Mouse (Mus musculus): ENCODE measurements around the gene Clcn6. TPM values are rescaled to one million over a fixed set of nuclear protein-coding genes. Genes with fewer than 3 reads are reported as not detected.

Gene Clcn6
- polyA plus RNA-seq, 1 experiment from 2014 or later = 5.4 TPM

DNA sequence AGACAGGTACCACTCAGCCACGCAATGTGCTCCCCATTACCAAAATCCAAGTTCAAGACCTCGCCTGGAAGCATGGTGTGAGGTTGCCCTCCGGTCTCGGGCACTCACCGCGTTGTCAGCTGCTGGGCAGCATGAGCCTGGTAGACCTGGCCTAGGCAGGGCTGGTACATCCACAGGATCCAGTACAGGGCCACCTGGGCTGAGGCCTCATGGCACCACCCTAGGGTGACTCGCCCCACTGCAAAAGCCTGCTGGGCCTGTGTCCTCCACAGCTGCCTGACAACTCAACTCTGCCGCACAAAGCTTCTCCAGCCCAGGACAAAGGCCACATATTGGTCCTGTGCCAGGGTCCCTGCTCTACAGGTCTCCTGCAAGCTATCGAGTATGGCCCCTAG lies 22.5 kb upstream of the Clcn6 start:
- no peaks in the 10 kb centered on the region for H3K27me3 ChIP-seq (ENCODE audit: control insufficient read depth, insufficient read depth, low read length)
- H3K4me1 ChIP-seq (ENCODE audit: control insufficient read depth in 2 of 2, insufficient read depth in 2 of 2, low read length in 2 of 2) = peaks cover 8 to 12% of the 10 kb centered on the region in 2 experiments; a peak in 2 of 4 replicates
- no peak overlapping the region for H3K4me2 ChIP-seq (ENCODE audit: low read length)
- no peak overlapping the region for H3K9ac ChIP-seq (ENCODE audit: low read length)
- peaks cover 31% of the 10 kb centered on the region for H3K36me3 ChIP-seq (ENCODE audit: control insufficient read depth, insufficient read depth, low read length)
- WGBS = 78% methylated on average over 9 of the region's 9 CpGs
- no peak overlapping the region for H3K27ac ChIP-seq (replicated peaks in 1 of 2; ENCODE audit: control insufficient read depth in 1 of 2, insufficient read depth in 1 of 2, low read depth in 2 of 2, low read length in 2 of 2)
- H3K9me3 ChIP-seq (ENCODE audit: control insufficient read depth, low read length) = no peaks in the 10 kb centered on the region
- H3K4me3 ChIP-seq (ENCODE audit: control insufficient read depth in 1 of 2, insufficient read depth in 1 of 2, low read depth in 1 of 2, low read length in 2 of 2) = no peak overlapping the region
- ATAC-seq (ENCODE audit: insufficient number of reproducible peaks, insufficient read depth, low FRiP score, low read depth) = no peak

GRCm38 (mm10) chr4:148060120-148061085 lies 21.8 kb upstream of the Clcn6 start:
- Histone ChIP-seq H3K27me3 (ENCODE audit: control insufficient read depth, insufficient read depth, low read length) (no peaks in the 10 kb centered on the region), H3K9me3 (ENCODE audit: control insufficient read depth, low read length) (no peaks in the 10 kb centered on the region), H3K4me1 (ENCODE audit: control insufficient read depth in 2 of 2, insufficient read depth in 2 of 2, low read length in 2 of 2) (peaks cover 8 to 10% of the 10 kb centered on the region in 2 experiments; a peak in 2 of 4 replicates), H3K36me3 (ENCODE audit: control insufficient read depth, insufficient read depth, low read length) (peaks cover 38% of the 10 kb centered on the region), H3K4me2 (ENCODE audit: low read length) (no peak overlapping the region), H3K27ac (replicated peaks in 1 of 2; ENCODE audit: control insufficient read depth in 1 of 2, insufficient read depth in 1 of 2, low read depth in 2 of 2, low read length in 2 of 2) (no peak overlapping the region), H3K4me3 (ENCODE audit: control insufficient read depth in 1 of 2, insufficient read depth in 1 of 2, low read depth in 1 of 2, low read length in 2 of 2) (no peak overlapping the region), H3K9ac (ENCODE audit: low read length) (no peak overlapping the region)
- ATAC-seq (ENCODE audit: insufficient number of reproducible peaks, insufficient read depth, low FRiP score, low read depth) = no peak
- 48% methylated on average over 13 of the region's 13 CpGs for WGBS

GRCm38 (mm10) chr4:148058993-148059392 lies 20.4 kb upstream of the Clcn6 start:
- peaks cover 8 to 10% of the 10 kb centered on the region in 2 experiments; a peak in 2 of 4 replicates for H3K4me1 ChIP-seq (ENCODE audit: control insufficient read depth in 2 of 2, insufficient read depth in 2 of 2, low read length in 2 of 2)
- no peak overlapping the region for H3K4me3 ChIP-seq (ENCODE audit: control insufficient read depth in 1 of 2, insufficient read depth in 1 of 2, low read depth in 1 of 2, low read length in 2 of 2)
- H3K36me3 ChIP-seq (ENCODE audit: control insufficient read depth, insufficient read depth, low read length) = peaks cover 52% of the 10 kb centered on the region
- H3K27ac ChIP-seq (replicated peaks in 1 of 2; ENCODE audit: control insufficient read depth in 1 of 2, insufficient read depth in 1 of 2, low read depth in 2 of 2, low read length in 2 of 2) = no peak overlapping the region
- no peaks in the 10 kb centered on the region for H3K27me3 ChIP-seq (ENCODE audit: control insufficient read depth, insufficient read depth, low read length)
- no peak overlapping the region for H3K4me2 ChIP-seq (ENCODE audit: low read length)
- 92% methylated on average over 6 of the region's 6 CpGs for WGBS
- no peak overlapping the region for H3K9ac ChIP-seq (ENCODE audit: low read length)
- no peak for ATAC-seq (ENCODE audit: insufficient number of reproducible peaks, insufficient read depth, low FRiP score, low read depth)
- no peaks in the 10 kb centered on the region for H3K9me3 ChIP-seq (ENCODE audit: control insufficient read depth, low read length)

DNA sequence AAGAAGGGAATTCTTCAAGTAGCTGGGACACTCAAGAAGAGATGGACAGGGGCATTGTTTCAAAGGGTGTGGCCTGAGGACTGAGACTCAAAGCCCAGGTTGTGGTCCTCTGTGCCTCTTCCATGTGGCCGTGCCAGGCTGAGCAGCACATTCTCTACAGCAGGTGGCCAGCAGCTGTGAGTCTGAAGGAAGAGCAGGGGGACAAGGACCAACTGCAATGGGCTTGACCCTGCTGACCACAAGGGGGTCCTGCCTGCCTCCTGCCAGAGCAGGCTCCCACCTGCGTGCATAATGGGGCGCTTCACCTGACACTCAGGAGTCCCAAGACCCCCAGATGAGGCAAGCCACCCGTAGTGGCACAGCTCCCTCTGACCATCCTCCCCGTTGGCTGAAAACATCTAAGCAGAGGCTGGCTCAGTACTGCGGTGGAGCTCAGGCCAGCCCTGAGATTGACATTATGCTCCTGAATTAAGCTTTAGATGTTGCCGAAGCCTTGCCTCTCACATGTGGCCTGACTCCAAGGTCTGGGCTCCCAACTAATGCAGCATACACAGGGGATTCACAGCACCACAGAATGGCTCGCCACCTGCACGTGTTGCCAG lies 19.7 kb upstream of the Clcn6 start:
- 85% methylated on average over 9 of the region's 9 CpGs for WGBS
- no peak for ATAC-seq (ENCODE audit: insufficient number of reproducible peaks, insufficient read depth, low FRiP score, low read depth)

GRCm38 (mm10) chr4:148057661-148058209 lies 19.1 kb upstream of the Clcn6 start:
- H3K9ac ChIP-seq (ENCODE audit: low read length) = no peak overlapping the region
- H3K4me2 ChIP-seq (ENCODE audit: low read length) = no peak overlapping the region
- ATAC-seq (ENCODE audit: insufficient number of reproducible peaks, insufficient read depth, low FRiP score, low read depth) = no peak
- H3K27me3 ChIP-seq (ENCODE audit: control insufficient read depth, insufficient read depth, low read length) = no peaks in the 10 kb centered on the region
- no peaks in the 10 kb centered on the region for H3K9me3 ChIP-seq (ENCODE audit: control insufficient read depth, low read length)
- H3K4me3 ChIP-seq (ENCODE audit: control insufficient read depth in 1 of 2, insufficient read depth in 1 of 2, low read depth in 1 of 2, low read length in 2 of 2) = no peak overlapping the region
- peaks cover 65% of the 10 kb centered on the region for H3K36me3 ChIP-seq (ENCODE audit: control insufficient read depth, insufficient read depth, low read length)
- peaks cover 8 to 10% of the 10 kb centered on the region in 2 experiments; a peak in 2 of 4 replicates for H3K4me1 ChIP-seq (ENCODE audit: control insufficient read depth in 2 of 2, insufficient read depth in 2 of 2, low read length in 2 of 2)
- H3K27ac ChIP-seq (replicated peaks in 1 of 2; ENCODE audit: control insufficient read depth in 1 of 2, insufficient read depth in 1 of 2, low read depth in 2 of 2, low read length in 2 of 2) = no peak overlapping the region
- WGBS = 62% methylated on average over 5 of the region's 5 CpGs

More for the DNA sequence above, 19.7 kb upstream of the Clcn6 start:
- H3K4me3 ChIP-seq (ENCODE audit: control insufficient read depth in 1 of 2, insufficient read depth in 1 of 2, low read depth in 1 of 2, low read length in 2 of 2) = no peak overlapping the region
- no peak overlapping the region for H3K27ac ChIP-seq (replicated peaks in 1 of 2; ENCODE audit: control insufficient read depth in 1 of 2, insufficient read depth in 1 of 2, low read depth in 2 of 2, low read length in 2 of 2)
- no peaks in the 10 kb centered on the region for H3K27me3 ChIP-seq (ENCODE audit: control insufficient read depth, insufficient read depth, low read length)
- H3K9ac ChIP-seq (ENCODE audit: low read length) = no peak overlapping the region
- no peak overlapping the region for H3K4me2 ChIP-seq (ENCODE audit: low read length)
- peaks cover 8 to 10% of the 10 kb centered on the region in 2 experiments; a peak in 2 of 4 replicates for H3K4me1 ChIP-seq (ENCODE audit: control insufficient read depth in 2 of 2, insufficient read depth in 2 of 2, low read length in 2 of 2)
- H3K9me3 ChIP-seq (ENCODE audit: control insufficient read depth, low read length) = no peaks in the 10 kb centered on the region
- peaks cover 59% of the 10 kb centered on the region for H3K36me3 ChIP-seq (ENCODE audit: control insufficient read depth, insufficient read depth, low read length)

DNA sequence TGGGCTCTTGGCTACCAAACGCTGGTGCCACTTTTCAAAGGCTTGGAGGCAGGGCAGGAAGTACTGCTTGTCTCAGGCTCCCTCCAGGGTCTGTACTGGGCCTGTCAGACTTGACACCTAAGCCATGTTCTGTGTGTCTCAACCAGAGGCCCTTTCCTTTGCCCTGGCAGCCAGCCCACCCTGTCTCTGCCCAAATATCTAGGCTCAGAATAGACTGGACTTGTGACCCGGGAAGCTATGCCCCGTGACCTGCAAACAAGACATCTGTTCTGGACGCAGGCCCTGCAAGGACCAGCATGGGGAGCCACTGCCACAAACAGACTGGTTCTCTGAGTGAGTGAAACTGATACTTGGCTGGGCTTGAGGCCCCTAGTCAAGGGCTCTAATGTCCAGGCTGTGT lies 18.2 kb upstream of the Clcn6 start:
- peak overlapping the region; percentile 62; a peak in 3 of 4 replicates for H3K27ac ChIP-seq (replicated peaks in 1 of 2; ENCODE audit: control insufficient read depth in 1 of 2, insufficient read depth in 1 of 2, low read depth in 2 of 2, low read length in 2 of 2)
- WGBS = 66% methylated on average over 4 of the region's 4 CpGs
- H3K9me3 ChIP-seq (ENCODE audit: control insufficient read depth, low read length) = no peaks in the 10 kb centered on the region
- H3K4me2 ChIP-seq (ENCODE audit: low read length) = no peak overlapping the region
- H3K4me1 ChIP-seq (ENCODE audit: control insufficient read depth in 2 of 2, insufficient read depth in 2 of 2, low read length in 2 of 2) = peaks cover 8 to 10% of the 10 kb centered on the region in 2 experiments; a peak in 2 of 4 replicates
- H3K36me3 ChIP-seq (ENCODE audit: control insufficient read depth, insufficient read depth, low read length) = peaks cover 74% of the 10 kb centered on the region
- ATAC-seq (ENCODE audit: insufficient number of reproducible peaks, insufficient read depth, low FRiP score, low read depth) = peak; percentile 44
- no peaks in the 10 kb centered on the region for H3K27me3 ChIP-seq (ENCODE audit: control insufficient read depth, insufficient read depth, low read length)
- no peak overlapping the region for H3K4me3 ChIP-seq (ENCODE audit: control insufficient read depth in 1 of 2, insufficient read depth in 1 of 2, low read depth in 1 of 2, low read length in 2 of 2)
- no peak overlapping the region for H3K9ac ChIP-seq (ENCODE audit: low read length)

- Histone ChIP-seq H3K27me3 (ENCODE audit: control insufficient read depth, insufficient read depth, low read length) (no peaks in the 10 kb centered on the region), H3K9me3 (ENCODE audit: control insufficient read depth, low read length) (no peaks in the 10 kb centered on the region), H3K4me3 (ENCODE audit: control insufficient read depth in 1 of 2, insufficient read depth in 1 of 2, low read depth in 1 of 2, low read length in 2 of 2) (no peak overlapping the region), H3K9ac (ENCODE audit: low read length) (0 out of 2 replicates have a peak overlapping the region, but pooled peaks have one; percentile 38), H3K27ac (replicated peaks in 1 of 2; ENCODE audit: control insufficient read depth in 1 of 2, insufficient read depth in 1 of 2, low read depth in 2 of 2, low read length in 2 of 2) (peak overlapping the region in 1 of 2 experiments; percentile 62; a peak in 2 of 4 replicates), H3K36me3 (ENCODE audit: control insufficient read depth, insufficient read depth, low read length) (peaks cover 79% of the 10 kb centered on the region), H3K4me2 (ENCODE audit: low read length) (no peak overlapping the region), H3K4me1 (ENCODE audit: control insufficient read depth in 2 of 2, insufficient read depth in 2 of 2, low read length in 2 of 2) (peaks cover 8 to 10% of the 10 kb centered on the region in 2 experiments; a peak in 2 of 4 replicates)
- ATAC-seq (ENCODE audit: insufficient number of reproducible peaks, insufficient read depth, low FRiP score, low read depth) = no peak
- WGBS = 81% methylated on average over 7 of the region's 7 CpGs
Observed at GRCm38 (mm10) chr4:148056246-148056645, 17.6 kb upstream of the Clcn6 start.
